Mouse (Mus musculus): ENCODE measurements around the gene Rbp2.

DNA sequence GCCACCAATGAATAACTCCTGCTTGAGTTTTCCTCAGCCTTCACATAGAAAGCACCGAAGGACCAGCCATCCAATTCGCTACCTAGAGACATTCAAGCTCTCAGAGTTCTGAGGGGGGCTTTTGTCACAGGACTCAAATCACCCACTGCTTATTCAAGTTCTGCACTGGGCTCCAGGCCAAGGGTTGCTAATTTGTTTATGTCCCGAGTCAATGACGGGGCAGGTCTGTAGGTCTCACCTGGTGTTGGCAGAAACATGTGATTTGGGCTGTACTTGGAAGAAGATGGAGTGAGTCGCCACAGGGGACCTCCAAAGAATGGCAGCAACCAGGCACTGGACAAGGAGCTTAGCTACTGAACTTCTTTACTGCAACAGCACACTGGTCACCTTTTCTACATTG, 5.2 kb downstream of the Rbp2 start:
- TF ChIP-seq CTCF (IDR thresholded peaks at IDR 0.05; ENCODE audit: borderline replicate concordance, extremely low read depth, insufficient read depth, insufficient read length) (no peak), POLR2A (IDR thresholded peaks at IDR 0.05; ENCODE audit: borderline replicate concordance, extremely low read depth, insufficient read depth, insufficient read length, poor library complexity, severe bottlenecking) (no peak)
